Mouse (Mus musculus) CD4-positive helper T cell, adult 2 months (primary cell): ENCODE data around the gene Fam219b.

Source experiments
- DNase-seq: peaks from one replicate; pipeline ENCODE4 v3.0.0-alpha.2; 2012; ENCODE audit warnings: low read depth, missing footprints, low spot score

The Fam219b gene

GRCm38 (mm10) chr9:57562896-57563372, 25.6 kb downstream of the Fam219b start:
- peak; percentile 21 for DNase-seq

GRCm38 (mm10) chr9:57564609-57565008, 27.3 kb downstream of the Fam219b start:
- no peak for DNase-seq

- no peak for DNase-seq
These were observed 28.5 kb downstream of the Fam219b start for GRCm38 (mm10) chr9:57565741-57566221.

- DNase-seq, result no peak
These were observed 29.5 kb downstream of the Fam219b start for GRCm38 (mm10) chr9:57566846-57567245.

GRCm38 (mm10) chr9:57568500-57568899, 31.2 kb downstream of the Fam219b start:
- DNase-seq, result no peak

GRCm38 (mm10) chr9:57574397-57574796, 37.1 kb downstream of the Fam219b start:
- no peak for DNase-seq

GRCm38 (mm10) chr9:57575577-57575976, 38.2 kb downstream of the Fam219b start:
- DNase-seq, result no peak

GRCm38 (mm10) chr9:57577144-57577849, 40.0 kb downstream of the Fam219b start:
- DNase-seq, result peak; percentile 61

- no peak for DNase-seq
These were observed 47.7 kb downstream of the Fam219b start for GRCm38 (mm10) chr9:57584991-57585390.

GRCm38 (mm10) chr9:57589224-57590126, 52.1 kb downstream of the Fam219b start, which contains the start of gene Ulk3:
Gene Ulk3 (plus strand): TSS chr9:57589452.
- DNase-seq, result peak; percentile 85

- no peak for DNase-seq
These were observed 53.4 kb downstream of the Fam219b start for GRCm38 (mm10) chr9:57590726-57591125.
